Mouse (Mus musculus) intestine, embryonic 16.5 days (tissue): ENCODE measurements around the gene Iyd. TPM values are rescaled to one million over a fixed set of nuclear protein-coding genes. Genes with fewer than 3 reads are reported as not detected.
"Not testable (repeated sequence)": the region's sequence is repeated elsewhere in the genome, so short reads cannot be mapped to it uniquely, and the experiment has no call there.

Experiments
- ATAC-seq: fragments of 200-750 bp; cut with Nextera tagmentation; 2 replicates; pipeline ENCODE4 v1.8.0; 2017; ENCODE audit warnings: moderate TSS enrichment, moderate library complexity
- H3K27ac ChIP-seq: fragments of 300-500 bp; sonication (generic); 2 replicates; pipeline ENCODE4 v1.5.1; 2014; ENCODE audit warnings: mild to moderate bottlenecking, low read length
- H3K27me3 ChIP-seq: fragments of 300-500 bp; sonication (generic); replicated peaks from 2 replicates; pipeline ENCODE4 v1.6.1; 2014; ENCODE audit warnings: low read length, control low read depth, mixed read lengths; ENCODE audit not compliant: control insufficient read depth, insufficient read depth
- H3K36me3 ChIP-seq: fragments of 300-500 bp; sonication (generic); 2 replicates; pipeline ENCODE4 v1.6.1; 2014; ENCODE audit warnings: low read length, control low read depth; ENCODE audit not compliant: control insufficient read depth, insufficient read depth
- H3K4me1 ChIP-seq: fragments of 300-500 bp; sonication (generic); 2 replicates; pipeline ENCODE4 v1.6.1; 2014; ENCODE audit warnings: low read length, control low read depth, mixed read lengths; ENCODE audit not compliant: control insufficient read depth, insufficient read depth
- H3K4me2 ChIP-seq: fragments of 300-500 bp; sonication (generic); 2 replicates; pipeline ENCODE4 v1.6.1; 2014; ENCODE audit warnings: low read depth, low read length, control low read depth
- H3K4me3 ChIP-seq: fragments of 300-500 bp; sonication (generic); 2 replicates; pipeline ENCODE4 v1.5.1; 2014; ENCODE audit warnings: mild to moderate bottlenecking, low read length
- H3K9ac ChIP-seq: fragments of 300-500 bp; sonication (generic); 2 replicates; pipeline ENCODE4 v1.6.1; 2014; ENCODE audit warnings: low read depth, low read length
- H3K9me3 ChIP-seq: fragments of 300-500 bp; sonication (generic); 2 replicates; pipeline ENCODE4 v1.6.1; 2016; ENCODE audit warnings: low read length, control low read depth; ENCODE audit not compliant: control insufficient read depth
- WGBS: fragments of 180-500 bp; shearing (Covaris S2); extraction: QIAGEN DNeasy Blood & Tissue Kit; methylation state at CpG from one replicate; pipeline ENCODE4 v1.1.7; 2014; 5-methylcytosine and 5-hydroxymethylcytosine counted together
- polyA plus RNA-seq: library from polyadenylated mRNA; unstranded; fragments of >200 nt; fragmentation: Nextera tagmentation; extraction: Ambion mirVana; gene quantifications from 2 replicates; pipeline ENCODE4 v1.2.1, GENCODE M21; 2015

Iyd gene
- polyA plus RNA-seq, result 7.5 and 7.6 TPM in 2 replicates

DNA sequence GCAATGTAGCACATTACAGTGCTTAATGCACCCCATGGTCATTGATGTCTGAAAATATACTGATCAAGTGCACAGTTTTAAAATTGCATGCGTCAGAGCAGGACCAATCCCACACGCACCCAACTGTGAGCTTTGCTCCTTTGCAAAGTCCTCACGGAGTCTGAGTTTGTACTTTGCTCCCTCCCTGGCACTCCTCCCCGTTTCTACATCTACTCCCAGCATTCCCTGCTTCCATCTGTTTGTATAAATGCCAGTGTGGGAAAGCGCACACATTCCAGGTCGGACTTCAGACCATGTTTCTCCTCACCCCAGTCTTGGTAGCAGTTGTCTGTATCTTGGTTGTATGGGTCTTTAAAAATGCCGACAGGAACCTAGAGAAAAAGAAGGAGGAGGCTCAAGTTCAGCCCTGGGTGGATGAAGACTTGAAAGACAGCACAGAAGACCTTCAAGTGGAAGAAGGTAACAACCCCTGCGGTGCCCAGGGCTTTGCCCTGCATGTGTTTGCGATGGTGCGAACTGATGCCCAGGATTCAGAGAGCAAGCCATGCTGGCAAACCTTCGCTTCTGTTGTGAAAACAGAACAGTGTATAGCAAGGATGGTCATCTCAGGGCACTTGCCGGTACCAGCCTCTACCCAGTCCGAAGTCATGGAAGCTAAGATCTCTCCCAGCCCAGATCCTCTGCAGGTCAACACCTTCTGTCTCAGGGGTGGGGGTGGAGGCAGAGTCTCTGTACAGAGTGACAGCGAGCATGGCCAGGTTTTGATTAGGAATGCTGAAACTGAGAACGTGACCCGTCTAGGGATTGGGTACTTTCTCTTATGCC is at the start of gene Iyd:
TSS of gene Iyd (plus strand) at position 238 of the 825 bp plus-strand sequence.
- WGBS, result 64% methylated on average over 16 of the region's 16 CpGs
- H3K4me3 ChIP-seq, result no peak within 1 kb of the TSS

DNA sequence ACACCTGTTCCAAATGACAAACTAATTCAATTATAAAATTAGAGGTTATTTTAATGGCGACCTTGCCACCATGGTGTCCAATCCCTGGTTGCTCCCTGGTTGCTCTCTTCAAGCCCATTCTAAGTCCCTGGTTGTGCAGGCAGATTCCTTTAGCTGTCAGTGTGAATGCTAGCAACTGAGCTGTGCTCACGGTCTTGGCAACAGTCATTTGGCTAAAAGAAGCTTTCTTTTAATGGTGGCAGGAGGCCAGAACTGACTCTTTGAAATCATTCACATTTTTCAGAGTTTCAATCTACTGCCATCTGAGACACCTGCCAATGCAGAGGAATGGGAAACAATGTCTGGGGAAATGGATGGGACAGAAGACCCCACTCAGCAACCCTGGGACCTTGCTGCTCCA is 43.2 kb upstream of the Iyd start:
- no peak for ATAC-seq

More for the DNA sequence above, at the start of gene Iyd:
- Histone ChIP-seq H3K27ac (no peak within 1 kb of the TSS), H3K9ac (no peak within 1 kb of the TSS), H3K4me2 (peak within 1 kb of the TSS; percentile 32; the same call in 1 of the 2 replicates), H3K27me3 (no peaks in the 10 kb centered on the region), H3K4me1 (peaks cover 9% of the 10 kb centered on the region), H3K36me3 (no peaks in the 10 kb centered on the region), H3K9me3 (no peaks in the 10 kb centered on the region)
- ATAC-seq, result peak; percentile 97

DNA sequence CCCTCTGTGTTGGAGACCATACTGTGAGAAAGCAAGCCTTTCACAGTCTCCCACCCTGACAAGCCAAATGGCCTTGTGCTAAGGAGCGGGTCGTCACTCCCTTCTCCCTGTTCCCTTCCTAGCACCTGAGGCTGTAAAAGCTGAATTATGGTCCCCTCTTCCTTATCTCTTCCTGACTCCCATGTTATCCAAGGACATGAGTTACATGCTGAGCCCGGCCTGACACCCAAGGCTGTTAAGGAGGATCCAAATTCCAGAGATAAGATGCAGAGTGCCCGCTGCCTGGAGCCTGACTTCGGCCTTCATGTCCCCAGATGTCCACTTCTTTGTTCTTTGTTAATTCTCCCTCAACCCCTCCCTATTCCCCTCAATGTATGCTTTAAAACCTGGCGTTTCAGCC is 39.2 kb upstream of the Iyd start:
- not testable (repeated sequence) for H3K9me3 ChIP-seq, H3K27me3 ChIP-seq, H3K36me3 ChIP-seq, ATAC-seq, H3K27ac ChIP-seq, H3K4me3 ChIP-seq, H3K4me2 ChIP-seq, H3K9ac ChIP-seq, H3K4me1 ChIP-seq
- 79% methylated on average over 6 of the region's 6 CpGs for WGBS

More for the DNA sequence above, 43.2 kb upstream of the Iyd start:
- no peaks in the 10 kb centered on the region for H3K27me3 ChIP-seq
- no peak overlapping the region for H3K9ac ChIP-seq
- no peaks in the 10 kb centered on the region for H3K36me3 ChIP-seq
- H3K9me3 ChIP-seq, result no peaks in the 10 kb centered on the region
- WGBS, result 85% methylated on average over 2 of the region's 2 CpGs
- no peak overlapping the region for H3K4me2 ChIP-seq
- H3K4me1 ChIP-seq, result no peaks in the 10 kb centered on the region
- no peak overlapping the region for H3K4me3 ChIP-seq
- H3K27ac ChIP-seq, result no peak overlapping the region

DNA sequence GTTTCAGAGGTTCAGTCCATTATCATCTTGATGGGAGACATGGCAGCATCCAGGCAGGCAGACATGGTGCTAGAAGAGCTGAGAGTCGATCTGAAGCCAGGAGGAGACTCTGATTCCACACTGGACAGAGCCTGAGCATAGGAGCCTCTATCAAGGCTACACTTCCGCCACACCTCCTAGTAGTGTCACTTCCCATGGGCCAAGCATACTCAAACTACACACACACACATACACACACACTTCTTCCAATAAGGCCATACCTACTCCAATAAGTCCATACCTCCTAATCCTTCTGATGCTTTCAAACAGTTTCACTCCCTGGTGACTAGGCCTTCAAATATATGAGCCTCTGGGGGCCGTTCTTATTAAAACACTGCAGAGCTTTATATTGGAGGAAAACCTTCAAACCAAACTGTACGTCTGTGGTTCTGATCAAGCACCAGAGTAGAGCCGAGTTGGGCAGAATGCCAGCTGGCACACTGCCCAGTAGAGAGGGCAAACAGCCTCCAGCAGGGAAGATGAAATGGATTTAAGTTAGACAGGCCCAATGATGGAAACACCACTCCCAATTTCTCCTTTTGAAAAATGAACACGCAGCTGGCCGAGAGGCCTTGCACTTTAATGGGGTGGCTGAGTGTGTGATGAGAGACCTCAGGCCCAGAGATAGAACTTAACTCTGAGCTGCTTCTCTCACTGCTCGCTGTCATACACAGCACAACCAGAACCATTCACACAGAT is 32.4 kb upstream of the Iyd start:
- H3K27ac ChIP-seq, result no peak overlapping the region
- H3K4me3 ChIP-seq, result no peak overlapping the region
- no peak overlapping the region for H3K9ac ChIP-seq
- 48% methylated on average over 8 of the region's 8 CpGs for WGBS
- H3K27me3 ChIP-seq, result no peaks in the 10 kb centered on the region
- H3K36me3 ChIP-seq, result no peaks in the 10 kb centered on the region
- H3K4me1 ChIP-seq, result peaks cover 7% of the 10 kb centered on the region
- peak; percentile 78 for ATAC-seq
- no peaks in the 10 kb centered on the region for H3K9me3 ChIP-seq
- H3K4me2 ChIP-seq, result no peak overlapping the region

DNA sequence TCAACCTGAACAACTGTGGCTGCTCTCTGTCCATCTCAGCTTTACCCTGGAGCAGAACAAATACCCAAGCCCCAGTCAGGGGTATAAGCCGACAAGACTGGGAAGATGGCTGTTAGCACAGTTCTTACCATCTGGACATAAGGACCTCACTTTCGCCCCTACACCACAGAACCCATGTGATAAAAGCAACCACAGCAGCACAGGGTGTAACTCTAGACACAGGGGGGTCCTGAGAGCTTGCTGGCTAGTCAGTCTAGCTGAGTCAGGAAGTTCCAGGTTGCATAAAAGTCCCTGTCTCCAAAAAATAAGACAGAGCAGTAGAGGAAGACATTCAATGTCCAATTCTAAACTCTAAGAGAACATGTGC is 31.8 kb upstream of the Iyd start:
- H3K27ac ChIP-seq, result no peak overlapping the region

DNA sequence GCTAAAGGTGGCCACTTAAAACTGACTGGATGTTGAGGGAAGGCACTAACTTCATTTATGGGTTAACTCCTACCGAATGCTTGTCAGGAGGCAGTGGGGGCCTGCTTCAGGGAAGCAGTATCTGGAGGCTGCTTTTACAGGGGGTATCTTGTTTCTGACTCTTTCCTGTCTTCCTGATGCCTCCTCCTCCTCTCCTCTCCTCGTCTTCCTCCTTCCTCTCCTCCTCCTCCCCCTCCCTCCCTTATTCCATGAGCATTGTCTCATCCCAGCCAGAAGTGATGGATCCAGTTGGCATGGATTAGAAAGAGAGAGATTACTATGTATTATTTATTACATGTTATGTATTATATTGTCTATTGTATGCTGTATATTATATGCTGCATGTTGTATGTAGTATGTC is 31.3 kb upstream of the Iyd start:
- H3K4me3 ChIP-seq, result no peak overlapping the region
- H3K4me1 ChIP-seq, result peaks cover 7% of the 10 kb centered on the region
- WGBS, result 61% methylated on average over 2 of the region's 2 CpGs
- H3K9me3 ChIP-seq, result no peaks in the 10 kb centered on the region
- no peaks in the 10 kb centered on the region for H3K27me3 ChIP-seq
- H3K4me2 ChIP-seq, result no peak overlapping the region
- no peak for ATAC-seq
- no peak overlapping the region for H3K27ac ChIP-seq
- no peaks in the 10 kb centered on the region for H3K36me3 ChIP-seq
- no peak overlapping the region for H3K9ac ChIP-seq

More for the DNA sequence above, 31.8 kb upstream of the Iyd start:
- Histone ChIP-seq H3K9me3 (no peaks in the 10 kb centered on the region), H3K9ac (no peak overlapping the region), H3K36me3 (no peaks in the 10 kb centered on the region), H3K4me1 (peaks cover 7% of the 10 kb centered on the region), H3K4me2 (no peak overlapping the region), H3K4me3 (no peak overlapping the region), H3K27me3 (no peaks in the 10 kb centered on the region)
- ATAC-seq, result peak; percentile 13; the same call in 1 of the 2 replicates
- WGBS, result 70% methylated on average over 2 of the region's 2 CpGs

DNA sequence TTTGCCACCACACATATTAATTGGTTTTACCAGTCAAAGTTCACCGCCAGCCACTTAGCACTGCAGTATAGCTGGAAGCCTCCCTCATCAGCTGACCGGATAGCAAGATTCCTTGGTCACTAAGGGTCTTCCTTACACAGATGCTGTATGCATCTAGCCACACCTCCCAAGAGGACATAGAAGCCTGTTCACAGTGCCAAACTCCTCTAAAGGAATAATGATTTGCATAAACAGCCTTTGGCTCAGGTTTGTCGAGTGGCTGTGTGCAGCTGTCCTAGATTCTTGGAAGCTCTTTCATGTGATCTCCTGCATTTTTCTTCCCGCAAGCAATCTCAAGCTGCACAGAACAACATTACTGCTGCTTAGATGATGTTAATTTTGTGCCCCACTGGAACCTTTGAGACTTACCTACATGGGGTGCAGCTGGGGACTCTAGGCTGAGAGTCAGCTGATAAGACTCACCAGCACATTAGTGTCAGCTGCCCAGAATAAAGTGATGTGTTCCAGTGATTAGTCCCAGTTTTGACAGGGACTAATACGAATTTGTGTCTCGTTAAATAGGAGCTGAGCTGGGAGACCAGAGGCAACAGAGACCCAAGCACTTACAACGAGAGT is 30.3 kb upstream of the Iyd start:
- Histone ChIP-seq H3K36me3 (no peaks in the 10 kb centered on the region), H3K4me3 (no peak overlapping the region), H3K4me1 (peaks cover 7% of the 10 kb centered on the region), H3K27me3 (no peaks in the 10 kb centered on the region), H3K27ac (no peak overlapping the region), H3K9me3 (no peaks in the 10 kb centered on the region), H3K9ac (no peak overlapping the region), H3K4me2 (no peak overlapping the region)
- ATAC-seq, result no peak
- WGBS, result 48% methylated on average over 7 of the region's 7 CpGs

DNA sequence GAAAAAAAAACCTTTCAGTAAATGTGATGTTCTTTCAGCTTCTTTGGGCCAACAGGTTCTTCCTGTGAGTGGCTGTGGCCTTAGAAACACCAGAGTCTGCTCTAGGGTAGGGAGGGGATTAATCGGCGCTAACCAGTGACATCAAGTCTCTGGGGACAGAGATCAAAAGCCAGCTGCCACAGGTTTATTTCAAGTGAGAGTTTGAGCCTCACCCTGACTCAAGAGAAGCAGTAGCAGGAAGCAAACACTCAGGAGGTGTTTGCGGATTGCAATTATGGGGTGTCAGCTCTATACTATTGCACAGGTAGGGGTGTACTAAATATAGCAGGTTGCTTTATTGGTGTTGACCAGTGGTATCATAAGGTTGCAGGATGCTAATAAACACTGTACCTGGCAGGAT is 29.6 kb upstream of the Iyd start:
- Histone ChIP-seq H3K4me2 (no peak overlapping the region), H3K4me1 (peaks cover 7% of the 10 kb centered on the region), H3K27ac (no peak overlapping the region), H3K36me3 (no peaks in the 10 kb centered on the region), H3K4me3 (no peak overlapping the region), H3K27me3 (no peaks in the 10 kb centered on the region), H3K9ac (no peak overlapping the region), H3K9me3 (no peaks in the 10 kb centered on the region)
- WGBS, result 58% methylated on average over 3 of the region's 3 CpGs
- ATAC-seq, result no peak

DNA sequence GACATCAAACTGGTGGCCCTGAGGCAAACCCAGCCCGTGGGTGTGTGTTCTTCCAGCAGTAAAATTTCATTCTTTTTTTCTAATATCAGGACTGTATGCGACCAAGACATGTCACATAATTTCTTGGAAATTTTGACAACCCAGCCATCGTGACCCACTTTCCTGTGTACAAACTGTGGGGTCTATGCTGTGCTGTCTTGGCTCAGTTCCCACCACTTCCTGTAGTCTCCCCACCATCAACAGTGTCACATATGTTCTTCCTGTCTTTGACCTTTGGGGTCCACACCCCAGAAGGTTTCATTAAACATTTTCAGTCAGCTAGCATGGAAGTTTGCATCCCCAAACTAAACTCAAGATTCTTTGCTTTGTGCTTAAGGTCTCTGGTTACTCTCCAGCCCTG is 28.6 kb upstream of the Iyd start:
- 63% methylated on average over 3 of the region's 3 CpGs for WGBS

More for the DNA sequence above, 28.6 kb upstream of the Iyd start:
- Histone ChIP-seq H3K27ac (no peak overlapping the region), H3K4me1 (peaks cover 7% of the 10 kb centered on the region), H3K27me3 (no peaks in the 10 kb centered on the region), H3K4me2 (no peak overlapping the region), H3K9ac (no peak overlapping the region), H3K4me3 (no peak overlapping the region), H3K36me3 (no peaks in the 10 kb centered on the region), H3K9me3 (no peaks in the 10 kb centered on the region)
- ATAC-seq, result no peak
